8 mouse cellular contexts compared by ENCODE assay signal in genomic region chr10:59880029-59880386, GRCm38 (mm10). TPM values are rescaled to one million over a fixed set of nuclear protein-coding genes. Genes with fewer than 3 reads are reported as not detected.
DNase-seq lines count a peak whose midpoint lies in the region; ATAC-seq and TF ChIP-seq lines count a peak whose summit lies in the region.

No protein-coding gene starts in this region.

- H3K27ac ChIP-seq in left cerebral cortex, adult 2 months: peak overlapping the region; percentile 100
- peak overlapping the region; percentile 99 for H3K27ac ChIP-seq in embryonic facial prominence, embryonic 14.5 days (replicated peaks; ENCODE audit: low read depth, low read length)
- peak overlapping the region; percentile 99 for H3K27ac ChIP-seq in limb, embryonic 11.5 days (replicated peaks; ENCODE audit: low read depth, low read length)
- H3K27ac ChIP-seq in neural tube, embryonic 14.5 days (ENCODE audit: low read depth, low read length): peak overlapping the region; percentile 100

- WGBS in embryonic facial prominence, embryonic 14.5 days: 1% methylated on average over 13 of the region's 13 CpGs
- WGBS in limb, embryonic 11.5 days: under 1% methylated on average over 13 of the region's 13 CpGs
- 0% methylated on average over 13 of the region's 13 CpGs for WGBS in neural tube, embryonic 14.5 days

- peak overlapping the region; percentile 96 for H3K9ac ChIP-seq in embryonic facial prominence, embryonic 14.5 days (ENCODE audit: low read depth, low read length)
- H3K9ac ChIP-seq in limb, embryonic 11.5 days (ENCODE audit: low read length): peak overlapping the region; percentile 98
- H3K9ac ChIP-seq in neural tube, embryonic 14.5 days (replicated peaks; ENCODE audit: low read depth, low read length): peak overlapping the region; percentile 95

- intact Hi-C loops in left cerebral cortex, adult 2 months (cut with DNase I): loop anchor here (10.0 kb wide), 1 partner anchor 365 kb away; no protein-coding TSS in a partner anchor
- intact Hi-C loops in left cerebral cortex, postnatal 4 days (cut with DNase I): no loop called here
- intact Hi-C loops in left cerebral cortex, postnatal 36 days (cut with DNase I): no loop called here

- H3K27me3 ChIP-seq in embryonic facial prominence, embryonic 14.5 days (replicated peaks; ENCODE audit: control insufficient read depth, insufficient read depth, low read length): no peaks in the 10 kb centered on the region
- no peaks in the 10 kb centered on the region for H3K27me3 ChIP-seq in limb, embryonic 11.5 days (ENCODE audit: control insufficient read depth, insufficient read depth, low read length)
- H3K27me3 ChIP-seq in neural tube, embryonic 14.5 days (ENCODE audit: control insufficient read depth, insufficient read depth, low read length): no peaks in the 10 kb centered on the region

- peak overlapping the region; percentile 67 for H3K4me2 ChIP-seq in embryonic facial prominence, embryonic 14.5 days (ENCODE audit: low read depth, low read length)
- peak overlapping the region; percentile 69 for H3K4me2 ChIP-seq in limb, embryonic 11.5 days (ENCODE audit: low read depth, severe bottlenecking)
- H3K4me2 ChIP-seq in neural tube, embryonic 14.5 days (ENCODE audit: low read depth, low read length): peak overlapping the region; percentile 78

- peaks cover 13% of the 10 kb centered on the region; the same call in 1 of the 2 replicates for H3K4me1 ChIP-seq in embryonic facial prominence, embryonic 14.5 days (ENCODE audit: control insufficient read depth, insufficient read depth, low read length)
- 0 out of 2 replicates have a peak, but pooled peaks cover 4% of the 10 kb centered on the region for H3K4me1 ChIP-seq in limb, embryonic 11.5 days (ENCODE audit: control insufficient read depth, insufficient read depth, low read length)
- peaks cover 14% of the 10 kb centered on the region for H3K4me1 ChIP-seq in neural tube, embryonic 14.5 days (ENCODE audit: control insufficient read depth, insufficient read depth, low read length)

- peak overlapping the region; percentile 98 for H3K4me3 ChIP-seq in left cerebral cortex, adult 2 months
- H3K4me3 ChIP-seq in embryonic facial prominence, embryonic 14.5 days (ENCODE audit: low read depth, low read length): peak overlapping the region; percentile 74
- peak overlapping the region; percentile 94 for H3K4me3 ChIP-seq in limb, embryonic 11.5 days (ENCODE audit: low read depth, low read length)
- H3K4me3 ChIP-seq in neural tube, embryonic 14.5 days (ENCODE audit: low read depth, low read length): peak overlapping the region; percentile 70

- no peak for TF ChIP-seq CTCF in left cerebral cortex, adult 2 months (IDR thresholded peaks at IDR 0.05)

- peak; percentile 54 for ATAC-seq in embryonic facial prominence, embryonic 14.5 days (ENCODE audit: low read depth)
- ATAC-seq in limb, embryonic 11.5 days (ENCODE audit: insufficient number of reproducible peaks, low FRiP score, low TSS enrichment, low read depth): peak; percentile 65; the same call in 1 of the 2 replicates
- ATAC-seq in neural tube, embryonic 14.5 days (ENCODE audit: low read depth): peak; percentile 62

- no peaks in the 10 kb centered on the region for H3K9me3 ChIP-seq in embryonic facial prominence, embryonic 14.5 days (ENCODE audit: control insufficient read depth, low read length)
- no peaks in the 10 kb centered on the region for H3K9me3 ChIP-seq in limb, embryonic 11.5 days (ENCODE audit: control insufficient read depth, low read length)
- H3K9me3 ChIP-seq in neural tube, embryonic 14.5 days (ENCODE audit: control insufficient read depth, low read length): no peaks in the 10 kb centered on the region

- 0 out of 2 replicates have a peak, but pooled peaks cover 6% of the 10 kb centered on the region for H3K36me3 ChIP-seq in embryonic facial prominence, embryonic 14.5 days (ENCODE audit: control insufficient read depth, insufficient read depth, low read length)
- H3K36me3 ChIP-seq in limb, embryonic 11.5 days (ENCODE audit: control insufficient read depth, insufficient read depth, low read length): 0 out of 2 replicates have a peak, but pooled peaks cover 2% of the 10 kb centered on the region
- H3K36me3 ChIP-seq in neural tube, embryonic 14.5 days (ENCODE audit: control insufficient read depth, insufficient read depth, low read length): no peaks in the 10 kb centered on the region

- DNase-seq in left cerebral cortex, adult 2 months (ENCODE audit: extremely low spot score in 1 of 2, low spot score in 2 of 2): no peak
- DNase-seq in left cerebral cortex, postnatal 4 days: no peak
- peak; percentile 84 for DNase-seq in embryonic facial prominence, embryonic 14.5 days (ENCODE audit: low spot score)
- DNase-seq in limb, embryonic 11.5 days (ENCODE audit: low spot score): no peak
- no peak for DNase-seq in left cerebral cortex, postnatal 36 days (ENCODE audit: low spot score in 2 of 2)
- DNase-seq in spleen, postnatal 36 days (ENCODE audit: low spot score in 2 of 2): no peak
- DNase-seq in T-cell, adult 2 months (ENCODE audit: low spot score): no peak

RNA-seq across cellular contexts. Expression of gene Dnajb12, which starts 0.7 kb away (rescaled TPM):
- 10 to 100 TPM; 50.6 to 52.2 TPM for total RNA-seq in left cerebral cortex, adult 2 months (2021)
- 10 to 100 TPM; 32.1 to 37.7 TPM for total RNA-seq in left cerebral cortex, postnatal 4 days (2021)
- polyA plus RNA-seq in embryonic facial prominence, embryonic 14.5 days (2014; fragmentation: Nextera tagmentation; extraction: Ambion mirVana): 25.5 and 28.7 TPM in 2 replicates
- polyA plus RNA-seq in limb, embryonic 11.5 days (2014; fragmentation: Nextera tagmentation; extraction: Ambion mirVana): 22.5 and 23.8 TPM in 2 replicates
- 22.5 and 23.0 TPM in 2 replicates for polyA plus RNA-seq in neural tube, embryonic 14.5 days (2014; fragmentation: Nextera tagmentation; extraction: Ambion mirVana)
- total RNA-seq in left cerebral cortex, postnatal 36 days (2021): 10 to 100 TPM; 51.8 to 56.0 TPM
